Mouse (Mus musculus) E14TG2a.4 (cell line): Measurements from ENCODE around the gene Opa1.

ENCODE experiments used
- CTCF ChIP-seq: conservative IDR thresholded peaks from 2 replicates; pipeline ENCODE4 v1.5.1; 2014; ENCODE audit warnings: low read length
- POU5F1 ChIP-seq: IDR thresholded peaks from 2 replicates; pipeline ENCODE4 v1.6.1; 2014; ENCODE audit warnings: low read length, borderline replicate concordance

DNA sequence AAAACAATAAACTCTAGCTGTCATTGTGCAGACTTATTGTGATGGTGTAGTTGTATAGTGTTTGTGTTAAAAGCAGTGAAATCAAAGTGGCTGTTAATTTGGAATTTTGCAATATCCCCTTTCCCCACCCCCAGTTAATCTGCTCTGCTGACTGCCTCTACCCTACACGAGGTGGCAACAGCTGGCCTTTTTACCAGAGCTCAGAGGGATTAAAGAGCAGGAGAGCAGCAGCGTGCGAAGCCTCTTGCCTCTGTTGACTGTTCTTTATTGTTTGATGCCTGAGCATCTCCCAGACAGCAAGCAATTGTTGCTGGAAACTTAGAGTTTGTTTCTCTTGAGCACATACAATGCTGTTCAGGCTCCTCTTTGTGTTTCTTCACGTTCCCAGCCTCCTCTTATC is 56.6 kb downstream of the Opa1 start:
- TF ChIP-seq CTCF, result no peak
- no peak for TF ChIP-seq POU5F1
